Mouse (Mus musculus) kidney, adult 2 months (tissue): Measurements from ENCODE around the gene Arsa.

ENCODE experiments used
- CTCF ChIP-seq: fragments of 200-500 bp; conservative IDR thresholded peaks from 2 replicates; pipeline ENCODE4 v1.5.1; 2011; ENCODE audit warnings: low read depth, mild to moderate bottlenecking, control low read depth, low read length, moderate library complexity, mixed read lengths; ENCODE audit not compliant: insufficient read depth, insufficient read length
- POLR2A ChIP-seq: fragments of 200-500 bp; IDR thresholded peaks from one replicate; pipeline ENCODE4 v1.6.1; 2011; ENCODE audit warnings: low read depth, low read length, control low read depth

DNA sequence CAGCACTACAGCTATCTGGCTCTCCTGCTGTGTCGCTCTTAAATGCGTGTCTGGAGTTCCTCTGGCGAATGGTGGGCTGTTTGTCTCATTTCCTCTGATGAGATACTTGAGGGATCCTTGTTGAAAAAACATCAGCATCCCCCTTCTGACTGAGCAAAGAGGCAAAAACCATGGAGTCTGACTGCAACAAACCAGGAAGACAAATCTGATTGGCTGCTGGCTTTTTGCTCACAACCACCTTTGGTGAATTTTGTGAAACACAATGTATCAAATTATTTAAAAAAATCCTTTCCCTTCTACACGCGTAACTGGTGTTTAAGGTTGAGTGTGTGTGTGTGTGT is 780 bp downstream of the Arsa start:
- TF ChIP-seq CTCF (no peak), POLR2A (no peak)
